Mouse (Mus musculus) heart, adult 2 months (tissue): ENCODE measurements at regions not wholly inside any gene's neighbourhood (a gene's known extent, or its start where the extent isn't known, plus 50 kb on each side); places are given as distances from the start of the nearest gene placed in this dataset.

Source experiments
- DNase-seq, 2 experiments: peaks; one replicate each; pipeline ENCODE4 v3.0.0; 2021
- H3K27ac ChIP-seq: fragments of 200-600 bp; 2 replicates; pipeline ENCODE4 v1.8.1; 2022
- H3K27me3 ChIP-seq: fragments of 200-500 bp; 2 replicates; pipeline ENCODE4 v1.6.1; 2012; ENCODE audit warnings: mild to moderate bottlenecking, low read length, inconsistent platforms, mixed read lengths; ENCODE audit not compliant: control insufficient read depth, insufficient read depth
- H3K36me3 ChIP-seq: fragments of 200-500 bp; 2 replicates; pipeline ENCODE4 v1.6.1; 2012; ENCODE audit warnings: low read length, inconsistent platforms; ENCODE audit not compliant: control insufficient read depth, insufficient read depth
- H3K4me1 ChIP-seq: fragments of 200-500 bp; 2 replicates; pipeline ENCODE4 v1.6.1; 2011; ENCODE audit warnings: low read length; ENCODE audit not compliant: control insufficient read depth, insufficient read depth
- H3K4me3 ChIP-seq: fragments of 200-600 bp; 2 replicates; pipeline ENCODE4 v1.8.1; 2022
- H3K79me2 ChIP-seq: fragments of 200-500 bp; replicated peaks from 2 replicates; pipeline ENCODE4 v1.6.1; 2012; ENCODE audit warnings: mild to moderate bottlenecking, inconsistent platforms, low read length, moderate library complexity, mixed read lengths; ENCODE audit not compliant: control insufficient read depth, insufficient read depth
- H3K9ac ChIP-seq: fragments of 200-500 bp; 2 replicates; pipeline ENCODE4 v1.6.1; 2012; ENCODE audit warnings: low read depth, mild to moderate bottlenecking, control low read depth, inconsistent platforms, low read length, mixed read lengths
- CTCF ChIP-seq: fragments of 200-600 bp; IDR thresholded peaks from 2 replicates; pipeline ENCODE4 v1.8.1; 2022; ENCODE audit warnings: antibody characterized with exemption, mild to moderate bottlenecking, moderate library complexity
- EP300 ChIP-seq: fragments of 200-500 bp; IDR thresholded peaks from 2 replicates; pipeline ENCODE4 v1.6.1; 2011; ENCODE audit warnings: low read depth, low read length, control low read depth; ENCODE audit not compliant: insufficient read depth
- POLR2A ChIP-seq: fragments of 200-500 bp; IDR thresholded peaks from 2 replicates; pipeline ENCODE4 v1.6.1; 2011; ENCODE audit warnings: mild to moderate bottlenecking, low read depth, low read length, control low read depth; ENCODE audit not compliant: insufficient read depth
- WGBS: fragments of 180-500 bp; shearing (Covaris S2); methylation state at CpG from one replicate; pipeline ENCODE4 v1.1.7; 2018; 5-methylcytosine and 5-hydroxymethylcytosine counted together
- intact Hi-C: fragments of 180-260 bp; cut with DNase I; formaldehyde crosslinking; loops from one replicate; pipeline ENCODE4 v1.15.1; 2025

GRCm38 (mm10) chr1:19754346-19754745 lies 545.6 kb downstream of the Tfap2b start:
- Histone ChIP-seq H3K36me3 (no peaks in the 10 kb centered on the region), H3K79me2 (no peaks in the 10 kb centered on the region), H3K4me3 (no peak overlapping the region), H3K27ac (no peak overlapping the region), H3K9ac (no peak overlapping the region), H3K27me3 (no peaks in the 10 kb centered on the region), H3K4me1 (no peaks in the 10 kb centered on the region)
- no peak for DNase-seq
- 80% methylated on average over 2 of the region's 2 CpGs for WGBS
- no peak for TF ChIP-seq EP300
- no peak for TF ChIP-seq POLR2A
- no peak for TF ChIP-seq CTCF
- intact Hi-C loops: no loop called here

GRCm38 (mm10) chr1:19757921-19758436 lies 549.3 kb downstream of the Tfap2b start:
- H3K27ac ChIP-seq: no peak overlapping the region
- H3K4me1 ChIP-seq: no peaks in the 10 kb centered on the region
- H3K79me2 ChIP-seq: no peaks in the 10 kb centered on the region
- TF ChIP-seq EP300 (no peak), CTCF (no peak), POLR2A (no peak)
- H3K36me3 ChIP-seq: no peaks in the 10 kb centered on the region
- no peak overlapping the region for H3K4me3 ChIP-seq
- H3K27me3 ChIP-seq: no peaks in the 10 kb centered on the region
- 70% methylated on average over 3 of the region's 3 CpGs for WGBS
- no peak overlapping the region for H3K9ac ChIP-seq
- intact Hi-C loops: no loop called here
- DNase-seq: no peak

DNA sequence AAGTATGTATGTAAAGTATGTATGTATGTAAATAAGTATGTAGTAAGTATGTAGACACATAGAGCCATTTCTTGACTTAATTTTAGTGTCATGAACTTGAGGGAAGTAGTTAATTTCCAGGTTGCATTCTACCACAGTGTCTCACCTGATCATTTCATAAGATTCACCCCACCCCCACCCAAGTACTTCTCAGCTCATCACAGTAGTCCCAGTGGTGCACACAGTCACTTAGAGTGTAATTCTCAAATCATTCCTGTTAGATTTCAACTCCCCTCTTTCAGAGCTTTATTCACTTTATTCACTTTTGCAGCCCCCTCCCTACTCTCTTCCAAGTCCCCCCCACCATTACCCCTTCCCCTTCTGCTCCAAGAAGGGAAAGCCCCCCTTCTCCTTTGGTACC lies 558.2 kb downstream of the Tfap2b start:
- no peak overlapping the region for H3K9ac ChIP-seq
- H3K36me3 ChIP-seq: no peaks in the 10 kb centered on the region
- H3K4me1 ChIP-seq: no peaks in the 10 kb centered on the region
- TF ChIP-seq POLR2A (no peak), CTCF (no peak), EP300 (no peak)
- no peak overlapping the region for H3K27ac ChIP-seq
- no peak overlapping the region for H3K4me3 ChIP-seq
- intact Hi-C loops: no loop called here
- no peak for DNase-seq
- no peaks in the 10 kb centered on the region for H3K79me2 ChIP-seq
- no peaks in the 10 kb centered on the region for H3K27me3 ChIP-seq

DNA sequence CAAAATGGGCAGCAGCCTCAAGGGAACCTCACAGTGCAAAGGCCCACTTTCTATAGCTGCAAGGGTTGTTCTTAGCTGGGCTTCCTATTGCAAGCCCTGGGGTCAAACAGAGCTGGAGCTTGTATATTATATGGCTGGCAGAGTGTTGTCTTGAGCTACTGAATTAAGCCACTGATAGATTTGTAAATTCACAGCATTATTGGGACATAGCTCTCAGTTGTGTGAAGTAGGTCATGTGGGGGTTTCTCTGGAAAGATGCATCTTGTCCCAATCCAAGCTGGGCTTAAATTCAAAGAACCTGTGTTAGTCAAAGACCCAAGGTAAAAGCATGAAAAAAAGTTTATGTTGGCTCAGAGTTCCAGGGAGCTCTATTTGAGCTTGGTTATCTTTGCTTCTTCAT lies 563.6 kb downstream of the Tfap2b start:
- no peak for DNase-seq
- Histone ChIP-seq H3K4me3 (no peak overlapping the region), H3K27ac (no peak overlapping the region), H3K4me1 (no peaks in the 10 kb centered on the region), H3K27me3 (no peaks in the 10 kb centered on the region), H3K9ac (no peak overlapping the region), H3K79me2 (no peaks in the 10 kb centered on the region), H3K36me3 (no peaks in the 10 kb centered on the region)
- TF ChIP-seq POLR2A: no peak
- no peak for TF ChIP-seq CTCF
- no peak for TF ChIP-seq EP300
- intact Hi-C loops: no loop called here

DNA sequence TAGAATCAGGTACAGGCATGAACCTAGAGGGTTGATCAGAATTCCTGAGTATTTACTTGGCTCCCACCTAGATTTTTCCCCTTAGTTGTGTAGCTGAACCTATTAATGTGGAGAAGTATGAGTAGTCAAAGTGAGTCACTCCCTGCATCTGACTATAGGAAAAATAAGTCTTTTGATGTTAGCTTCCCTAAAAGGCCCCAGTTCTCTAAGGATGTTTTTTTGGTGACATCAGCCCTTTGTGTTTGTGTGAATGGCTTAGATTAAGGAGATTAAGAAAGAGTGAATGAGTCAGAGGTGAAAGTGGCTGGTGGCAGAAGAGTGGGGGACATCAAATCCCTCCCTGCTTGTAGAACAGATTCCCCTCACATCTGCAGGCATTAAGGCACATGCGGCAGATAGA lies 565.8 kb downstream of the Tfap2b start:
- H3K36me3 ChIP-seq: no peaks in the 10 kb centered on the region
- H3K79me2 ChIP-seq: no peaks in the 10 kb centered on the region
- H3K27ac ChIP-seq: no peak overlapping the region
- DNase-seq: no peak
- intact Hi-C loops: no loop called here
- no peaks in the 10 kb centered on the region for H3K4me1 ChIP-seq
- H3K4me3 ChIP-seq: no peak overlapping the region
- TF ChIP-seq POLR2A (no peak), CTCF (no peak), EP300 (no peak)
- no peak overlapping the region for H3K9ac ChIP-seq
- WGBS: 78% methylated on average over 1 of the region's 1 CpGs
- H3K27me3 ChIP-seq: no peaks in the 10 kb centered on the region

GRCm38 (mm10) chr1:19777542-19777941 lies 568.8 kb downstream of the Tfap2b start:
- DNase-seq: no peak
- no peak overlapping the region for H3K27ac ChIP-seq
- no peaks in the 10 kb centered on the region for H3K36me3 ChIP-seq
- no peak overlapping the region for H3K9ac ChIP-seq
- H3K4me1 ChIP-seq: no peaks in the 10 kb centered on the region
- intact Hi-C loops: no loop called here
- H3K4me3 ChIP-seq: no peak overlapping the region
- H3K79me2 ChIP-seq: no peaks in the 10 kb centered on the region
- WGBS: 52% methylated on average over 1 of the region's 1 CpGs
- H3K27me3 ChIP-seq: no peaks in the 10 kb centered on the region
- TF ChIP-seq EP300: no peak
- no peak for TF ChIP-seq POLR2A
- TF ChIP-seq CTCF: no peak
